Mouse (Mus musculus): ENCODE measurements around the gene Mmp14. TPM values are rescaled to one million over a fixed set of nuclear protein-coding genes. Genes with fewer than 3 reads are reported as not detected.

The Mmp14 gene
- polyA plus RNA-seq, 1 experiment from 2014 or later, result 259 TPM

DNA sequence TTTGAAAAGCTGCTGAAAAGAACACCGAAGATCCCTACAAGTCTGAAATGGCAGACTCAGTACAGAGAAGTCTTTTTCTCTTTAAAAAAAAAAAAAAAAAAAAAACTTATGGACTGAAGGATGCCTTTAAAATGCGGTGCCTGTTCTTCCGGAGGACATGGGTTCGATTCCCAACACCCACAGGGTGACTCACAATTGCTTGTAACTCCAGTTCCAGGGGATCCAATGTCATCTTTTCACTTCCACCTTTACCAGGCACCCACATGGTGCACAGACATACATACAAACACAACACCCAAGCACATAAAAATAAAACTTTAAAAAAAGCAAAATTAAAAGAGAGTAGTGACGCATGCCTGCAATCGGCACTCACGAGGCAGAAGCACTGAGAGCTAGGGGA, 3.7 kb upstream of the Mmp14 start:
- Histone ChIP-seq H3K9ac (no peak overlapping the region), H3K4me1 (peaks cover 33% of the 10 kb centered on the region), H3K27ac (replicated peaks) (no peak overlapping the region)

GRCm38 (mm10) chr14:54428421-54428820, 3.0 kb upstream of the Mmp14 start:
- Histone ChIP-seq H3K36me3 (peaks cover 5% of the 10 kb centered on the region; the same call in 1 of the 2 replicates), H3K4me1 (peaks cover 40% of the 10 kb centered on the region), H3K27ac (replicated peaks) (no peak overlapping the region), H3K9ac (no peak overlapping the region), H3K27me3 (no peaks in the 10 kb centered on the region), H3K9me3 (replicated peaks) (no peaks in the 10 kb centered on the region), H3K4me3 (replicated peaks) (no peak overlapping the region), H3K4me2 (replicated peaks) (no peak overlapping the region)
- no peak for ATAC-seq (ENCODE audit: insufficient number of reproducible peaks, low FRiP score, low TSS enrichment, low read depth)
- 95% methylated on average over 5 of the region's 5 CpGs for WGBS

More for the DNA sequence above, 3.7 kb upstream of the Mmp14 start:
- Histone ChIP-seq H3K4me2 (replicated peaks) (peak overlapping the region; percentile 61), H3K36me3 (peaks cover 5% of the 10 kb centered on the region; the same call in 1 of the 2 replicates), H3K4me3 (replicated peaks) (peak overlapping the region; percentile 73), H3K9me3 (replicated peaks) (no peaks in the 10 kb centered on the region), H3K27me3 (no peaks in the 10 kb centered on the region)
- ATAC-seq (ENCODE audit: insufficient number of reproducible peaks, low FRiP score, low TSS enrichment, low read depth), result no peak
- 91% methylated on average over 7 of the region's 7 CpGs for WGBS

DNA sequence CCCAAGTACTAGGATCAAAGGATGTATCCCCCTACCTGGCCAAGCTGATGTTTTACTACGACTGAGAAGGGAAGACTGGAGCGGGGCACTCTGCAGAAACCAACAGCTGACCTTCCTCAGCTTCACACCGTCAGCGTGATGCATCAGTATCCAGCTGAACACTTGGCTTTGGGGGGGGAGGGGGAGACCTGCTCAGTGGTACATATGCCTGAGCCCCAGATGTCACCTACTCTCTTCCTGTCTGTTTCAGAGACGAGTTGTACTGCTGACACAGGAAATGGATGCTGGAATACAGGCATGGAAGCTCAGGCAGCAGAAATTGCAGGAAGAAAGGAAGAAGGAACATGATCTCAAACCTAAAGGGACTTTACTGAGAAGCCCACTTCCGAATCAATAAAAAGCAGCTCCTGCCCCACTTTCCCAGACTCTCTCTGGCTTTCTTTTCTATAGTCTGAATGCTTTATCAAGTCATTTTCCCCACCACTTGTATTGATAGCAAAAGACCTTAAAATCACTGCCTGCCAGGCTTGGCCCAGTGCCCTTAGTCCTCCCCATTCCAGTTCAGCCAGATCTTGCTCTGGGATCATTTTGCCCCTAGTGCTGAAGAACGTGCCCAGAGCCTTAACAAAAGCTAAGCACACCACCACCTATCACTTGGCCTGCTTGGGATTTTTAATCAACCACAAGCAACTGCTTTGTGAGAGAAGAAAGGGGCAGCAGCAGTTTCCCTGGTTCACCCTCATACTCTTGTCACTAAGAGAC, 1.9 kb upstream of the Mmp14 start:
- WGBS, result 58% methylated on average over 7 of the region's 7 CpGs
- no peak overlapping the region for H3K9ac ChIP-seq
- peaks cover 51% of the 10 kb centered on the region for H3K4me1 ChIP-seq
- H3K27ac ChIP-seq (replicated peaks), result peak overlapping the region; percentile 100
- H3K4me2 ChIP-seq (replicated peaks), result no peak overlapping the region
- H3K9me3 ChIP-seq (replicated peaks), result no peaks in the 10 kb centered on the region
- peaks cover 5% of the 10 kb centered on the region; the same call in 1 of the 2 replicates for H3K36me3 ChIP-seq
- no peaks in the 10 kb centered on the region for H3K27me3 ChIP-seq
- H3K4me3 ChIP-seq (replicated peaks), result no peak overlapping the region
- ATAC-seq (ENCODE audit: insufficient number of reproducible peaks, low FRiP score, low TSS enrichment, low read depth), result no peak

GRCm38 (mm10) chr14:54430406-54431145, 836 bp upstream of the Mmp14 start:
- peak overlapping the region; percentile 81 for H3K4me2 ChIP-seq (replicated peaks)
- peaks cover 62% of the 10 kb centered on the region for H3K4me1 ChIP-seq
- 7% methylated on average over 18 of the region's 18 CpGs for WGBS
- H3K27me3 ChIP-seq, result no peaks in the 10 kb centered on the region
- no peaks in the 10 kb centered on the region for H3K9me3 ChIP-seq (replicated peaks)
- peak overlapping the region; percentile 93; the same call in 1 of the 2 replicates for H3K9ac ChIP-seq
- H3K36me3 ChIP-seq, result peaks cover 10% of the 10 kb centered on the region; the same call in 1 of the 2 replicates
- H3K4me3 ChIP-seq (replicated peaks), result peak overlapping the region; percentile 85
- peak overlapping the region; percentile 100 for H3K27ac ChIP-seq (replicated peaks)
- ATAC-seq (ENCODE audit: insufficient number of reproducible peaks, low FRiP score, low TSS enrichment, low read depth), result no peak

GRCm38 (mm10) chr14:54432078-54432836, 845 bp downstream of the Mmp14 start:
- Histone ChIP-seq H3K27me3 (no peaks in the 10 kb centered on the region), H3K4me2 (replicated peaks) (peak overlapping the region; percentile 81), H3K4me3 (replicated peaks) (peak overlapping the region; percentile 85), H3K9me3 (replicated peaks) (no peaks in the 10 kb centered on the region), H3K4me1 (peaks cover 63% of the 10 kb centered on the region), H3K9ac (peak overlapping the region; percentile 93), H3K36me3 (peaks cover 27% of the 10 kb centered on the region), H3K27ac (replicated peaks) (peak overlapping the region; percentile 100)
- under 1% methylated on average over 54 of the region's 54 CpGs for whole genome bisulfite sequencing
- 0 out of 2 replicates have a peak, but pooled peaks have one; percentile 16 for ATAC-seq (ENCODE audit: insufficient number of reproducible peaks, low FRiP score, low TSS enrichment, low read depth)

DNA sequence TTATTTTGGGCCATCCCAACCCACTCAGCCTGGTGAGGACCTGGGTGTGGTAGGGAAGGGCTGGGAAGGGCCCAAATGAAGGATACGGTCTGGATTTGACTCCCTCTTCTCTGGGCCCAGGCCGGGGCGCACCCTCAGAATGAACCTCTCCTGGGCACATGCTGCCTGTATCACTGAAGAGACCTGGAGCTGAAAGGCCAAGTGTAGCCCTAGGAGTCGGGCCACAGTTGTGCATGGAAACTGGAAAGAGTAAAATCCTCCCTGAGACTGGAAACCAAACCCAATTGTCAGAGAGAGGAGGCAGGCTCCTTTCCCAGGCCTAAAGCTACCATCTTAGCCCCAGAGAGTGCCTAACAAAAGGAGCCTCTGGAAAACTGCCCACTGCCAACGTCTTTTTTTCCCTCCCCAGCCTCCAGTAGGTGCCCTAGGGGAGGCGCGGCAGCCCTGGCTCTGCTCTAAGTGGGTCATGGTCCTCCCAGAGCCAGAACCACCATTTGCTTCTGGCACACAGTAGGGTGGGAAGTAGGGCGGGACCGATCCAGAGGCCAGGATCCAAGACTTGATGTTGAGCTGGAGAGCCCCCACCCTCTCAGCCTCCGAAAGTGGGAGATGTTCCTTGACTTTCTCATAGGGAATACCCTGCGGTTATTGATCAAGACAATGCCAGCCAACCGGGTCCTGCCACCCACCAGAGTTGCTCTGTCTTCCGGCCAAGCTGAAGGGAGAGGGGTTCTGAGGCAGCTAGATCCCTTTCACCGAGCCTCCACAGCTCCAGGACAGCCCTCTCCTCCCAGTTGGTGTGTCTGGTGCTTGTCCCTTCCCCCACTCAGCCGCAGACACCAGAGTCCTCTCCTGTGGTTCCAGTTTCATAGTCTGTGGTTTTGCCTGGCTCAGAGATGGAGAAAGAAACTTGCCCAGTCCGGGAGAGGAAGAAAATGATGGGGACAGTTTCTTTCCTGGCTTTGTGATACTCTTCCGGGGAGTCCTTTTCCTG, 1.7 kb downstream of the Mmp14 start:
- Histone ChIP-seq H3K36me3 (peaks cover 33% of the 10 kb centered on the region), H3K27me3 (no peaks in the 10 kb centered on the region), H3K4me1 (peaks cover 56% of the 10 kb centered on the region), H3K9me3 (replicated peaks) (no peaks in the 10 kb centered on the region), H3K27ac (replicated peaks) (peak overlapping the region; percentile 100), H3K4me2 (replicated peaks) (peak overlapping the region; percentile 81), H3K4me3 (replicated peaks) (peak overlapping the region; percentile 85), H3K9ac (peak overlapping the region; percentile 93)
- 14% methylated on average over 17 of the region's 17 CpGs for WGBS
- 0 out of 2 replicates have a peak, but pooled peaks have one; percentile 27 for ATAC-seq (ENCODE audit: insufficient number of reproducible peaks, low FRiP score, low TSS enrichment, low read depth)

- WGBS, result 36% methylated on average over 12 of the region's 12 CpGs
- peak overlapping the region; percentile 100 for H3K27ac ChIP-seq (replicated peaks)
- H3K4me1 ChIP-seq, result peaks cover 56% of the 10 kb centered on the region
- peak overlapping the region; percentile 81 for H3K4me2 ChIP-seq (replicated peaks)
- peaks cover 38% of the 10 kb centered on the region for H3K36me3 ChIP-seq
- no peak for ATAC-seq (ENCODE audit: insufficient number of reproducible peaks, low FRiP score, low TSS enrichment, low read depth)
- no peaks in the 10 kb centered on the region for H3K27me3 ChIP-seq
- peak overlapping the region; percentile 93; the same call in 1 of the 2 replicates for H3K9ac ChIP-seq
- peak overlapping the region; percentile 85 for H3K4me3 ChIP-seq (replicated peaks)
- H3K9me3 ChIP-seq (replicated peaks), result no peaks in the 10 kb centered on the region
Measured at GRCm38 (mm10) chr14:54433941-54434531, 2.6 kb downstream of the Mmp14 start.

DNA sequence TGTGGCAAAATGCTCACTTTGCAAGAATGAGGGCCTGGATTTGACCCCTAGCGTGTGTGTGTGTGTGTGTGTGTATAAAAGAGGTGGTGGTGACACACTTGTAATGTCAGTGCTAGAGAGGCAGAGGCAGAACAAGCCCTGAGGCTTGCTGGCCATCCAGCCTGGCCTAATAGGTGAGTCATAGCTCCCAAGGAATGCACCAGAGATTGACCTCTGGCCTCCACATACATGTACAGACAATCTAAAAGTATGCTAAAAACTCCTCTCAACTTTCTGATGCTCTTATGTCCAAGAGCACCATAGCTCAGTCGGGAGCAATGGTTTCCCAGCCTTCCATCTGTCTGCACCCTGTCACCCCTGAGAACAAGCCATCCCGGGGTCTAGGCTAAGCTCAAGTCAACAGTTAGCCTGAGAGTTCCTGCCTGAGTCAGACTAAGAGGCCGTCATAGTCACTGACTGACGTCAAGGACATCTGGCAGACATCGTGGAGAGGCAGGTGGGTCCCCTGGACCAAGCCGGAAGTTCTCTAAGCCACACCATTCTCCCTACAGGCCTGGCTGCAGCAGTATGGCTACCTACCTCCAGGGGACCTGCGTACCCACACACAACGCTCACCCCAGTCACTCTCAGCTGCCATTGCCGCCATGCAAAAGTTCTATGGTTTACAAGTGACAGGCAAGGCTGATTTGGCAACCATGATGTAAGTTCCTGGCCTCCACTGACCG, 3.9 kb downstream of the Mmp14 start:
- H3K4me2 ChIP-seq (replicated peaks), result no peak overlapping the region
- H3K4me3 ChIP-seq (replicated peaks), result no peak overlapping the region
- no peak overlapping the region for H3K9ac ChIP-seq
- 73% methylated on average over 11 of the region's 11 CpGs for WGBS
- peaks cover 50% of the 10 kb centered on the region for H3K36me3 ChIP-seq
- no peak for ATAC-seq (ENCODE audit: insufficient number of reproducible peaks, low FRiP score, low TSS enrichment, low read depth)
- H3K27me3 ChIP-seq, result no peaks in the 10 kb centered on the region
- H3K9me3 ChIP-seq (replicated peaks), result no peaks in the 10 kb centered on the region
- peaks cover 49% of the 10 kb centered on the region for H3K4me1 ChIP-seq
- no peak overlapping the region for H3K27ac ChIP-seq (replicated peaks)

DNA sequence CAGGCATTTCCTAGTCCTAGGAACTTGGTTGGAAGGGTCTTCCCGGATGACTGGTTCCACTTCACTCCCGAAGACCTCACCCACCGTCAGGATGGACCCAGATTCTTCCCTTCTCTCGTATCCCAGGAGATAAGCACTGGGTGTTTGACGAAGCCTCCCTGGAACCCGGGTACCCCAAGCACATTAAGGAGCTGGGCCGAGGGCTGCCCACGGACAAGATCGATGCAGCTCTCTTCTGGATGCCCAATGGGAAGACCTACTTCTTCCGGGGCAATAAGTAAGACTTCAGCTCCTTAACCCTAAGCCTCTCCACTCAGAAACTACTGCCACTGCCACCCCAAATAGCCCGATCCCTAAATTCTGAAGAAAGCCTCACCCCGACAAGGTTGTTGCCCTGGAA, 7.7 kb downstream of the Mmp14 start:
- ATAC-seq (ENCODE audit: insufficient number of reproducible peaks, low FRiP score, low TSS enrichment, low read depth), result no peak
- Histone ChIP-seq H3K36me3 (peaks cover 64% of the 10 kb centered on the region), H3K27ac (replicated peaks) (no peak overlapping the region), H3K9me3 (replicated peaks) (no peaks in the 10 kb centered on the region), H3K4me1 (peaks cover 50% of the 10 kb centered on the region), H3K4me3 (replicated peaks) (no peak overlapping the region), H3K4me2 (replicated peaks) (no peak overlapping the region), H3K9ac (no peak overlapping the region), H3K27me3 (no peaks in the 10 kb centered on the region)
- WGBS, result 87% methylated on average over 12 of the region's 12 CpGs

Data from embryonic facial prominence, embryonic 15.5 days (tissue).